Comparison of ENCODE assay signal across 13 mouse cellular contexts in the genomic region with DNA sequence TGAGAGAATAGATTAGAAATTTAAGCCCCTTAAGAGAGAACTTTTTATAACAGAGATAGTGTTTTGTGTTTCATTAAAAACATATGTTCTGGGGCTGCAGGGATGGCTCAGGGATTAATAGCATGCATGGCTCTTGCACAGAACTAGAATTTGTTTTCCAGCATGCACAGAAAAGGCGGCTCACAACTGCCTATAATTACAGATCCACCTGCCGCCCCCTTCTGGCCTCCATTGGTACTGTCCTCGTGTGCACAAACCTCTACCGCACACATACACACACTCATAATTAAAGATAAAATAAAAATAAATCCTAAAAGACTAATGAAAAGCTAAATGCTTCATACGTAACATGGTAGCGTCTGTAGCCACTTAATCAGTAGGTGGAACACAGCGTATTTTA. TPM values are rescaled to one million over a fixed set of nuclear protein-coding genes. Genes with fewer than 3 reads are reported as not detected.
A peak's percentile ranks its signal among the peaks of the same experiment; 100 is the strongest.
DNase-seq lines count a peak whose midpoint lies in the region; ATAC-seq and TF ChIP-seq lines count a peak whose summit lies in the region.
"Had no signal": no experiment of that assay in that cellular context is flagged by ENCODE, and none has a peak within 500 bp of the region (broad histone marks: within the 10 kb centered on the region; RNA-seq: fewer than 3 reads in every experiment).

No protein-coding gene starts in this region.

- no peak overlapping the region for H3K9ac ChIP-seq in hindbrain, postnatal 0 days (replicated peaks; ENCODE audit: low read length)
- H3K9ac ChIP-seq in midbrain, postnatal 0 days (replicated peaks; ENCODE audit: low read length, poor library complexity, severe bottlenecking) = no peak overlapping the region
- no peak overlapping the region for H3K9ac ChIP-seq in midbrain, embryonic 16.5 days (ENCODE audit: low read depth, low read length)
- H3K9ac ChIP-seq: heart, embryonic 15.5 days had no signal

- H3K27me3 ChIP-seq in hindbrain, postnatal 0 days (ENCODE audit: insufficient read depth, low read length) = no peaks in the 10 kb centered on the region
- no peaks in the 10 kb centered on the region for H3K27me3 ChIP-seq in hindbrain, embryonic 10.5 days (ENCODE audit: insufficient read depth, poor library complexity, severe bottlenecking)
- no peaks in the 10 kb centered on the region for H3K27me3 ChIP-seq in midbrain, postnatal 0 days (ENCODE audit: insufficient read depth, low read length)
- H3K27me3 ChIP-seq in midbrain, embryonic 16.5 days (ENCODE audit: control insufficient read depth, insufficient read depth, low read depth, low read length) = no peaks in the 10 kb centered on the region
- H3K27me3 ChIP-seq in Patski = no peaks in the 10 kb centered on the region
- H3K27me3 ChIP-seq in small intestine, adult 2 months (ENCODE audit: control insufficient read depth, insufficient read depth, low read length) = no peaks in the 10 kb centered on the region
- H3K27me3 ChIP-seq: heart, embryonic 15.5 days had no signal

- H3K9me3 ChIP-seq in hindbrain, postnatal 0 days (ENCODE audit: low read length) = no peaks in the 10 kb centered on the region
- H3K9me3 ChIP-seq in hindbrain, embryonic 10.5 days = no peaks in the 10 kb centered on the region
- H3K9me3 ChIP-seq in midbrain, postnatal 0 days (ENCODE audit: low read length) = no peaks in the 10 kb centered on the region
- H3K9me3 ChIP-seq in midbrain, embryonic 16.5 days (replicated peaks; ENCODE audit: control insufficient read depth, low read length, poor library complexity, severe bottlenecking) = no peaks in the 10 kb centered on the region
- H3K9me3 ChIP-seq: forebrain, embryonic 10.5 days; heart, embryonic 15.5 days had no signal

- H3K36me3 ChIP-seq in hindbrain, postnatal 0 days (ENCODE audit: insufficient read depth, low read length) = no peaks in the 10 kb centered on the region
- no peaks in the 10 kb centered on the region for H3K36me3 ChIP-seq in hindbrain, embryonic 10.5 days
- no peaks in the 10 kb centered on the region for H3K36me3 ChIP-seq in midbrain, postnatal 0 days (ENCODE audit: insufficient read depth, low read length)
- H3K36me3 ChIP-seq in midbrain, embryonic 16.5 days (ENCODE audit: control insufficient read depth, insufficient read depth, low read length) = no peaks in the 10 kb centered on the region
- H3K36me3 ChIP-seq in small intestine, adult 2 months (ENCODE audit: control insufficient read depth, insufficient read depth, low read length) = no peaks in the 10 kb centered on the region
- H3K36me3 ChIP-seq: forebrain, embryonic 10.5 days; heart, embryonic 15.5 days had no signal

- 94% methylated on average over 7 of the region's 7 CpGs for WGBS in hindbrain, postnatal 0 days
- WGBS in hindbrain, embryonic 10.5 days = 94% methylated on average over 7 of the region's 7 CpGs
- WGBS in midbrain, postnatal 0 days = 93% methylated on average over 7 of the region's 7 CpGs
- WGBS in midbrain, embryonic 16.5 days = 94% methylated on average over 7 of the region's 7 CpGs
- 93% methylated on average over 7 of the region's 7 CpGs for WGBS in small intestine, adult 2 months

- no peak overlapping the region for H3K4me3 ChIP-seq in hindbrain, postnatal 0 days (ENCODE audit: low read length)
- no peak overlapping the region for H3K4me3 ChIP-seq in hindbrain, embryonic 10.5 days
- H3K4me3 ChIP-seq in midbrain, postnatal 0 days (ENCODE audit: low read depth, low read length) = no peak overlapping the region
- H3K4me3 ChIP-seq in midbrain, embryonic 16.5 days (ENCODE audit: low read depth, low read length) = no peak overlapping the region
- no peak overlapping the region for H3K4me3 ChIP-seq in small intestine, adult 2 months (ENCODE audit: low read depth, low read length)
- H3K4me3 ChIP-seq: forebrain, embryonic 10.5 days; heart, embryonic 15.5 days; myocyte had no signal

- no peak overlapping the region for H3K4me2 ChIP-seq in hindbrain, postnatal 0 days (ENCODE audit: low read depth, low read length)
- no peak overlapping the region for H3K4me2 ChIP-seq in midbrain, postnatal 0 days (ENCODE audit: low read depth, low read length, poor library complexity, severe bottlenecking)
- no peak overlapping the region for H3K4me2 ChIP-seq in midbrain, embryonic 16.5 days (ENCODE audit: low read length)
- H3K4me2 ChIP-seq: heart, embryonic 15.5 days had no signal

- TF ChIP-seq CTCF in hindbrain, postnatal 0 days (IDR thresholded peaks at IDR 0.05; ENCODE audit: low read depth) = peak; percentile 31
- 0 out of 2 replicates have a peak, but pooled peaks have one; percentile 34 for TF ChIP-seq CTCF in midbrain, postnatal 0 days (IDR thresholded peaks at IDR 0.05)
- TF ChIP-seq CTCF in Patski (IDR thresholded peaks at IDR 0.05) = peak; percentile 57
- TF ChIP-seq CTCF in small intestine, adult 2 months (IDR thresholded peaks at IDR 0.05; ENCODE audit: extremely low read depth, insufficient read length, insufficient replicate concordance, low read depth, low read length) = peak; percentile 21; the same call in 1 of the 2 replicates

- ATAC-seq in hindbrain, postnatal 0 days = no peak
- ATAC-seq in midbrain, postnatal 0 days (ENCODE audit: low FRiP score) = no peak
- no peak for ATAC-seq in midbrain, embryonic 16.5 days
- no peak for ATAC-seq in Patski
- ATAC-seq: intestine, embryonic 16.5 days had no signal

- in situ Hi-C loops in Patski (cut with MboI; ENCODE audit: low pct_unique_long_range_greater_than_20kb) = no loop called here

- H3K27ac ChIP-seq in hindbrain, postnatal 0 days = no peak overlapping the region
- H3K27ac ChIP-seq in hindbrain, embryonic 10.5 days = no peak overlapping the region
- no peak overlapping the region for H3K27ac ChIP-seq in midbrain, postnatal 0 days (ENCODE audit: low read depth, low read length)
- no peak overlapping the region for H3K27ac ChIP-seq in midbrain, embryonic 16.5 days (ENCODE audit: low read length)
- no peak overlapping the region for H3K27ac ChIP-seq in small intestine, adult 2 months (ENCODE audit: insufficient read depth, low read depth, low read length)
- H3K27ac ChIP-seq: forebrain, embryonic 10.5 days; heart, embryonic 15.5 days had no signal

- CTCF ChIA-PET in Patski (lab: Charles Lee) = interaction anchor here (1.0 to 1.3 kb wide), 3 partner anchors 11 to 65 kb away, joined by 4 to 5 read pairs (median 4); no protein-coding TSS in a partner anchor

- TF ChIP-seq POLR2A in small intestine, adult 2 months (IDR thresholded peaks at IDR 0.05; ENCODE audit: low read depth, low read length) = no peak

- POLR2A ChIA-PET in Patski (lab: Charles Lee) = interaction anchor here (0.9 kb wide), 1 partner anchor 18 kb away, joined by 4 read pairs; no protein-coding TSS in a partner anchor

- no peak for DNase-seq in hindbrain, postnatal 0 days (ENCODE audit: low spot score)
- no peak for DNase-seq in hindbrain, embryonic 10.5 days (ENCODE audit: low spot score)
- no peak for DNase-seq in midbrain, postnatal 0 days (ENCODE audit: low spot score)
- DNase-seq in Patski (ENCODE audit: low read depth, low spot score) = no peak
- DNase-seq in embryo, embryonic 10 days (ENCODE audit: low spot score) = no peak
- no peak for DNase-seq in adrenal gland, postnatal 36 days
- DNase-seq: layer of hippocampus, adult 9-11 months had no signal

- no peaks in the 10 kb centered on the region for H3K4me1 ChIP-seq in hindbrain, postnatal 0 days (ENCODE audit: insufficient read depth, low read length)
- no peaks in the 10 kb centered on the region for H3K4me1 ChIP-seq in hindbrain, embryonic 10.5 days (replicated peaks)
- no peaks in the 10 kb centered on the region for H3K4me1 ChIP-seq in midbrain, postnatal 0 days (ENCODE audit: insufficient read depth, low read length)
- H3K4me1 ChIP-seq in midbrain, embryonic 16.5 days (ENCODE audit: control insufficient read depth, insufficient read depth, low read length) = no peaks in the 10 kb centered on the region
- no peaks in the 10 kb centered on the region for H3K4me1 ChIP-seq in small intestine, adult 2 months (ENCODE audit: control insufficient read depth, insufficient read depth, insufficient read length, low read length)
- H3K4me1 ChIP-seq: forebrain, embryonic 10.5 days; heart, embryonic 15.5 days had no signal

RNA-seq across cellular contexts. Expression of gene Il1rl2, which starts 30.5 kb away (rescaled TPM):
- total RNA-seq in hindbrain, postnatal 0 days (2014; rRNA removed) = 0.42 and 1.3 TPM in 2 replicates
- 0.52 and 0.76 TPM in 2 replicates for polyA plus RNA-seq in hindbrain, postnatal 0 days (2015; fragmentation: Nextera tagmentation; extraction: Ambion mirVana)
- polyA plus RNA-seq in hindbrain, embryonic 10.5 days (2016; fragmentation: Nextera tagmentation; extraction: Ambion mirVana) = 1.2 and 1.6 TPM in 2 replicates
- 0.38 and 0.82 TPM in 2 replicates for total RNA-seq in midbrain, postnatal 0 days (2014; rRNA removed)
- polyA plus RNA-seq in midbrain, postnatal 0 days (2015; fragmentation: Nextera tagmentation; extraction: Ambion mirVana) = 0.47 and 0.84 TPM in 2 replicates
- polyA plus RNA-seq in midbrain, embryonic 16.5 days (2015; fragmentation: Nextera tagmentation; extraction: Ambion mirVana) = 0.75 and 1.2 TPM in 2 replicates
- polyA plus RNA-seq in Patski (2021) = not detected
- polyA plus RNA-seq in small intestine, adult 2 months (2012; rRNA removed) = 0.53 and 0.90 TPM in 2 replicates
- total RNA-seq in adrenal gland, postnatal 36 days (2021) = 1 to 10 TPM; 1.6 to 2.2 TPM
- polyA plus RNA-seq: myocyte had no signal
